Mouse (Mus musculus): Measurements from ENCODE around the gene Dap. TPM values are rescaled to one million over a fixed set of nuclear protein-coding genes. Genes with fewer than 3 reads are reported as not detected.

The Dap gene
- polyA plus RNA-seq, 1 experiment from 2014 or later, result 54.2 TPM

DNA sequence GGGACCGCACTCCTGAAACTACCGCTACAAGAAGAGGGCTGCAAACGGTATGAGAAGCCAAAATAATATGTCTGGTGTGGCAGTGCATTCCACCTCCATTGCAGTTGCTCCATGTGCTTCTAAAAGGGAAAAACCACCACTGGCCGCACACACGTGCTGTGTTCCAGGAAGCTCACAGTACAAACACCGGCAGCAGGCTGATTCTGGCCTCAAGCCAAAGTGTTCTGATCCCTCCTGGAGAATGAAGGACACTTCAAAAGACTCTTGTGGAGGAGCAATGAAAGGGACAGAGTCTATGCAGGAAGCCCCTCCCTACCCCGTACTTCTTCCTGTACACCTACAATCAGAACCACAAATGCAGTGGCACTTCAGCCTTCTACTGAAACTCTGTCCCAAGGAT is 12.2 kb upstream of the Dap start:
- 0 out of 2 replicates have a peak, but pooled peaks have one; percentile 30 for ATAC-seq (ENCODE audit: low read depth)
- no peaks in the 10 kb centered on the region for H3K27me3 ChIP-seq (ENCODE audit: control insufficient read depth, insufficient read depth, low read depth, low read length)
- no peaks in the 10 kb centered on the region; the same call in 1 of the 2 replicates for H3K4me1 ChIP-seq (ENCODE audit: control insufficient read depth, low read depth, low read length)
- H3K27ac ChIP-seq (ENCODE audit: low read length), result no peak overlapping the region
- 63% methylated on average over 7 of the region's 7 CpGs for WGBS (ENCODE audit: insufficient replicate concordance)
- H3K9ac ChIP-seq (ENCODE audit: low read depth, low read length), result no peak overlapping the region
- no peak overlapping the region for H3K4me3 ChIP-seq (ENCODE audit: low read depth, low read length)
- no peak overlapping the region for H3K4me2 ChIP-seq (ENCODE audit: low read depth, low read length)
- H3K36me3 ChIP-seq (ENCODE audit: control insufficient read depth, insufficient read depth), result no peaks in the 10 kb centered on the region
- H3K9me3 ChIP-seq (replicated peaks; ENCODE audit: control insufficient read depth, low read length), result no peaks in the 10 kb centered on the region

DNA sequence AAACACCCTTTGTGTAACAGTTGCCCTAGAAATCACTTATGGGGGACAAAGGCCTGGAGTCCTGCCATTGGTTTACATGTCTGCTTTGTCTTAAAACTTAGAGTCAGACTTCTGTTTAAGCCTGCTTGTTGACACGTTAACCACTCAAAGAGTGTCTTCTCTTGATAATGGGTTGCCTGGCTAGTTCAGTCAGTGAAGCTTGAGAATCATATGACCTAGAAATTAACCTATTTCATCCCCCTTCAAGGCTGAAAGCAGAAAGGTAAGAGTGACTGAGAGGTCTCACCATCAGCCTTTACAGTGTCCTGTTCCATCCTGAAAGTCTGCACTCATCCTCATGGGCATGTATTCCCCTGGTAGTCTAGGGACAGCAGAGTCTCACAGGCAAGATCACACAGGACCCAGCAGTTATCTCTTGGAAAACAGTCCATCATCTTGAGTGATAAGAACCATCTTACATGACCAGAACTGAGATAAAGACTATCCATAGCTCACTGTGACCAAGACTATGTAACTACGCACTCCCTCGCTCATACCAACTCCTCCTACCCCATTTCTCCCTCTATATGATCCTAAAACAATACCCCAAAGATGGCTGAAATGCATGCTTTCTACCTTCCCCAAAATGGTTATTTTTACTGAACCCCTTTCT is 10.4 kb upstream of the Dap start:
- Histone ChIP-seq H3K36me3 (ENCODE audit: control insufficient read depth, insufficient read depth) (no peaks in the 10 kb centered on the region), H3K4me2 (ENCODE audit: low read depth, low read length) (no peak overlapping the region), H3K4me1 (ENCODE audit: control insufficient read depth, low read depth, low read length) (no peaks in the 10 kb centered on the region; the same call in 1 of the 2 replicates), H3K27ac (ENCODE audit: low read length) (no peak overlapping the region), H3K9ac (ENCODE audit: low read depth, low read length) (no peak overlapping the region), H3K4me3 (ENCODE audit: low read depth, low read length) (no peak overlapping the region), H3K9me3 (replicated peaks; ENCODE audit: control insufficient read depth, low read length) (no peaks in the 10 kb centered on the region), H3K27me3 (ENCODE audit: control insufficient read depth, insufficient read depth, low read depth, low read length) (no peaks in the 10 kb centered on the region)
- peak; percentile 85 for ATAC-seq (ENCODE audit: low read depth)
- WGBS (ENCODE audit: insufficient replicate concordance), result 36% methylated on average over 3 of the region's 3 CpGs

DNA sequence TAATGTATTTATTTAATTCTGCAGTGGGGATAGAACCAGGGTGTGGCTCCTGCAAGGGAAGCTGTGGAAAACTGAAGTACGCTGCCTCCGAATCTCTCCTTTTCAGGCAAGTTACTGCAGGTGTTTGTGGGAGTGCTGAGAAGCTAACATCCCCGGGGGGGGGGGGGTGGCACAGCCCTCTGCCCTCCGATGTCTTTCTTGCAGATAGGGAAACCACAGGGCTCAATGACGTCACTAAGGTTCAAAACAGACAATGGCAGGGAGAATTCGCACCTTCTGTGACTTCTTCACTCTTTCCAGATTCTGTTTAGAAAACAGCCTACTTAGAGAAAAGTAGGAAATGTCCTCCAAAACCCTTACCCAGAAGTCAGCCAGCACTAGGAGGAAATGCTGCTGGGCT is 1.9 kb upstream of the Dap start:
- Histone ChIP-seq H3K4me3 (ENCODE audit: low read depth, low read length) (no peak overlapping the region), H3K9me3 (replicated peaks; ENCODE audit: control insufficient read depth, low read length) (no peaks in the 10 kb centered on the region), H3K4me1 (ENCODE audit: control insufficient read depth, low read depth, low read length) (peaks cover 6% of the 10 kb centered on the region), H3K9ac (ENCODE audit: low read depth, low read length) (no peak overlapping the region), H3K36me3 (ENCODE audit: control insufficient read depth, insufficient read depth) (no peaks in the 10 kb centered on the region), H3K27me3 (ENCODE audit: control insufficient read depth, insufficient read depth, low read depth, low read length) (no peaks in the 10 kb centered on the region), H3K4me2 (ENCODE audit: low read depth, low read length) (no peak overlapping the region), H3K27ac (ENCODE audit: low read length) (no peak overlapping the region)
- WGBS (ENCODE audit: insufficient replicate concordance), result 44% methylated on average over 6 of the region's 6 CpGs
- no peak for ATAC-seq (ENCODE audit: low read depth)

DNA sequence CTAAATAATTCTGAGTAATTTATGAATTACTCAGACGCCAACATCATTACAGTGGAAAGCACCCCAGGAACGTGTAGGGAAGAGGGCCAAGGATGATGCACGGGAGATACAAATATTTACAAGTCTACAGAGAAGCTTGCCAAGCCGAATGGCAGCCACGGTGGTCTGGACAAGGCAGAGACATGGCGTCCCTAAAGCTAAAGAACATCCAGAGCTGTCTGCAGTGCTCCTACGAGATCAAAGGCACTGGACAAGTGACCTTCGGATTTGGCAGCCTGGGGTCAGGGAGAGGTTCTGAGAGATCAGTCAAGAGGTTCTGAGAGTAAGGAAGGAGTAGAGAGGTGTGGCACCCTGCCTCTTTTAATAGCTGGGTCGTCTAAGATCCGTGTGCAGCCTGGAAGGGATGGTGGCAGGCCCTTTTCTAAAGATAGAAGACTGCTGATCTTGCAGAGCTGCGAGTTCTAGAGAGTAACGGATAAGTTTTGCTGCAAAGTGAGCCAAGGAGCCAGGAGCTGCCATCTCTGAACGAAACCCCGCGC is 449 bp upstream of the Dap start:
- peak overlapping the region; percentile 58 for H3K9ac ChIP-seq (ENCODE audit: low read depth, low read length)
- 43% methylated on average over 15 of the region's 15 CpGs for WGBS (ENCODE audit: insufficient replicate concordance)

GRCm38 (mm10) chr15:31224806-31225642 is 910 bp downstream of the Dap start:
- no peak for ATAC-seq (ENCODE audit: low read depth)
- peaks cover 6% of the 10 kb centered on the region for H3K4me1 ChIP-seq (ENCODE audit: control insufficient read depth, low read depth, low read length)
- WGBS (ENCODE audit: insufficient replicate concordance), result 22% methylated on average over 13 of the region's 13 CpGs
- no peaks in the 10 kb centered on the region for H3K36me3 ChIP-seq (ENCODE audit: control insufficient read depth, insufficient read depth)
- peak overlapping the region; percentile 91 for H3K4me2 ChIP-seq (ENCODE audit: low read depth, low read length)
- peak overlapping the region; percentile 67 for H3K27ac ChIP-seq (ENCODE audit: low read length)
- H3K4me3 ChIP-seq (ENCODE audit: low read depth, low read length), result peak overlapping the region; percentile 84
- H3K27me3 ChIP-seq (ENCODE audit: control insufficient read depth, insufficient read depth, low read depth, low read length), result no peaks in the 10 kb centered on the region
- H3K9me3 ChIP-seq (replicated peaks; ENCODE audit: control insufficient read depth, low read length), result no peaks in the 10 kb centered on the region
- peak overlapping the region; percentile 91 for H3K9ac ChIP-seq (ENCODE audit: low read depth, low read length)

More for the DNA sequence above, 449 bp upstream of the Dap start:
- peaks cover 6% of the 10 kb centered on the region for H3K4me1 ChIP-seq (ENCODE audit: control insufficient read depth, low read depth, low read length)
- ATAC-seq (ENCODE audit: low read depth), result no peak
- H3K27ac ChIP-seq (ENCODE audit: low read length), result no peak overlapping the region
- no peaks in the 10 kb centered on the region for H3K36me3 ChIP-seq (ENCODE audit: control insufficient read depth, insufficient read depth)
- H3K4me3 ChIP-seq (ENCODE audit: low read depth, low read length), result peak overlapping the region; percentile 84
- peak overlapping the region; percentile 91 for H3K4me2 ChIP-seq (ENCODE audit: low read depth, low read length)
- H3K27me3 ChIP-seq (ENCODE audit: control insufficient read depth, insufficient read depth, low read depth, low read length), result no peaks in the 10 kb centered on the region
- H3K9me3 ChIP-seq (replicated peaks; ENCODE audit: control insufficient read depth, low read length), result no peaks in the 10 kb centered on the region

GRCm38 (mm10) chr15:31225643-31226325 is 1.7 kb downstream of the Dap start:
- Histone ChIP-seq H3K4me3 (ENCODE audit: low read depth, low read length) (peak overlapping the region; percentile 84), H3K9me3 (replicated peaks; ENCODE audit: control insufficient read depth, low read length) (no peaks in the 10 kb centered on the region), H3K27me3 (ENCODE audit: control insufficient read depth, insufficient read depth, low read depth, low read length) (no peaks in the 10 kb centered on the region), H3K27ac (ENCODE audit: low read length) (peak overlapping the region; percentile 67), H3K4me2 (ENCODE audit: low read depth, low read length) (peak overlapping the region; percentile 91), H3K4me1 (ENCODE audit: control insufficient read depth, low read depth, low read length) (peaks cover 6% of the 10 kb centered on the region), H3K9ac (ENCODE audit: low read depth, low read length) (no peak overlapping the region; the same call in 1 of the 2 replicates), H3K36me3 (ENCODE audit: control insufficient read depth, insufficient read depth) (no peaks in the 10 kb centered on the region)
- ATAC-seq (ENCODE audit: low read depth), result no peak
- whole genome bisulfite sequencing (ENCODE audit: insufficient replicate concordance), result 41% methylated on average over 4 of the region's 4 CpGs

DNA sequence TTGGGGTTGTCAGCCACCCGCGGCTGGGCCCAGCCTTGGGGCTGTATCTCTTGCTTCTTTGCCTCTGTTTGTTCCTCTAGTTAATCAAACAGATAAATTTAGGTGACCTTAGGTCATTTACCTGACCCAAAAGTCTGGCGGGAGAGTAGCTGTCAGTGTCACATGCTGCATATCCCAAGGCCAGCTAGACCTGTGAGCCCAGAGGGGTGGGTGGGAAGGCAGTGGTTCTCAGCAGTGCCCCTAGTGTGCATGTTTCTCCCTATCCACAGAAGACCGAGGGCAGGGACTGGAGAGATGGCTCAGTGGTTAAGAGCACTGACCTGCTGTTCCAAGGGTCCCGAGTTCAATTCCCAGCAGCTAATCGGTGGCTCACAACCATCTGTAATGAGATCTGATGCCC is 2.4 kb downstream of the Dap start:
- H3K4me3 ChIP-seq (ENCODE audit: low read depth, low read length), result peak overlapping the region; percentile 12; the same call in 1 of the 2 replicates
- peak overlapping the region; percentile 91 for H3K4me2 ChIP-seq (ENCODE audit: low read depth, low read length)
- peaks cover 6% of the 10 kb centered on the region for H3K4me1 ChIP-seq (ENCODE audit: control insufficient read depth, low read depth, low read length)
- no peaks in the 10 kb centered on the region for H3K36me3 ChIP-seq (ENCODE audit: control insufficient read depth, insufficient read depth)
- H3K9ac ChIP-seq (ENCODE audit: low read depth, low read length), result no peak overlapping the region
- H3K27me3 ChIP-seq (ENCODE audit: control insufficient read depth, insufficient read depth, low read depth, low read length), result no peaks in the 10 kb centered on the region
- no peaks in the 10 kb centered on the region for H3K9me3 ChIP-seq (replicated peaks; ENCODE audit: control insufficient read depth, low read length)
- peak; percentile 47 for ATAC-seq (ENCODE audit: low read depth)
- 63% methylated on average over 6 of the region's 6 CpGs for WGBS (ENCODE audit: insufficient replicate concordance)
- peak overlapping the region; percentile 40; the same call in 1 of the 2 replicates for H3K27ac ChIP-seq (ENCODE audit: low read length)

DNA sequence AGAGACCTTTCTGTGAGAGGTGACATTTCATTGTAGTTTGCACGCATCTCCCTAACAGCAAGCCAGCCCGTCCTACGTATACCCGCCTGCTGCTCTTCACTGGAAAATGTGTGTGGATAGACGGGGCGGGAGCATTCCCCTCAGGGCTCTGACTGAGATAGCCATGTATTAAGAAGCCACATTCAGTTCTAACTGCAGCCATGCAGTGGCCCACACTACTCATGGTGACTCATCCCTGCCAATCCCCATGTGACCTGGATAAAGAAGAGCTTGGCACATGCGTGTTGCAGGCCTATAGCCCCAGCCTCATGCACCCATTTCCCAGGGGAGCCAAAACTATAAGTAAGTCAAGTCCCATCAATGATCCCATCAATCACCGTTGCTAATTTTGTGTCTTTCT is 3.7 kb downstream of the Dap start:
- Histone ChIP-seq H3K27ac (ENCODE audit: low read length) (no peak overlapping the region), H3K27me3 (ENCODE audit: control insufficient read depth, insufficient read depth, low read depth, low read length) (no peaks in the 10 kb centered on the region), H3K9ac (ENCODE audit: low read depth, low read length) (no peak overlapping the region), H3K4me1 (ENCODE audit: control insufficient read depth, low read depth, low read length) (peaks cover 6% of the 10 kb centered on the region), H3K36me3 (ENCODE audit: control insufficient read depth, insufficient read depth) (no peaks in the 10 kb centered on the region; the same call in 1 of the 2 replicates), H3K4me3 (ENCODE audit: low read depth, low read length) (no peak overlapping the region), H3K4me2 (ENCODE audit: low read depth, low read length) (no peak overlapping the region), H3K9me3 (replicated peaks; ENCODE audit: control insufficient read depth, low read length) (no peaks in the 10 kb centered on the region)
- WGBS (ENCODE audit: insufficient replicate concordance), result 79% methylated on average over 8 of the region's 8 CpGs
- no peak for ATAC-seq (ENCODE audit: low read depth)
